Mouse (Mus musculus): ENCODE results near the gene Fam214b. TPM values are rescaled to one million over a fixed set of nuclear protein-coding genes. Genes with fewer than 3 reads are reported as not detected.
A peak's percentile ranks its signal among the peaks of the same experiment; 100 is the strongest.

Fam214b gene
- total RNA-seq, 2 experiments from 2014 or later, result 42.3 to 52.8 TPM

- no peak for ATAC-seq (replicated peaks; ENCODE audit: low FRiP score, poor library complexity, severe bottlenecking)
Measured at GRCm38 (mm10) chr4:43019176-43019575, 26.8 kb downstream of the Fam214b start.

GRCm38 (mm10) chr4:43018156-43018555 lies 27.9 kb downstream of the Fam214b start:
- ATAC-seq (replicated peaks; ENCODE audit: low FRiP score, poor library complexity, severe bottlenecking), result no peak

DNA sequence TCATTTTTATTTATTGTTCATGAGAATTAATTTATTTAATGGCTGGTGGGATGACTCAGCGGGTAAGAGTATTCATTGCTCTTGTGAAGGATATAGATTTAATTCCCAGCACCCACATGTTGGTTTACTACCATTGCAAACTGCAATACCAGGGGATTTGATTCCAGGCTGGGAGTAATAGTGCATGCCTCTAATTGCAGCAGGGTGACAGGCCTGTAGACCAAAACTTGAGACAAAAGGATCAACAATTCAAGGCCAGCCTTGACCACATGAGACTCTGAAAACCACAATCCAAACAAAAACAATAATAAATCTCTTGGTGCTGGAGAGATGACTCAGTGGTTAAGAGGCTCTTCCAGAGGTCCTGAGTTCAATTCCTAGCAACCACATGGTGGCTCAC lies 33.9 kb downstream of the Fam214b start:
- no peak for ATAC-seq (replicated peaks; ENCODE audit: low FRiP score, poor library complexity, severe bottlenecking)

- ATAC-seq (replicated peaks; ENCODE audit: low FRiP score, poor library complexity, severe bottlenecking), result peak; percentile 90
Measured at GRCm38 (mm10) chr4:43010161-43011038, 35.6 kb downstream of the Fam214b start, which contains the start of gene Fancg. Fancg (minus strand) TSS chr4:43010506.

GRCm38 (mm10) chr4:43005765-43006164 lies 40.3 kb downstream of the Fam214b start:
- ATAC-seq (replicated peaks; ENCODE audit: low FRiP score, poor library complexity, severe bottlenecking), result peak; percentile 70

GRCm38 (mm10) chr4:43004951-43005350 lies 41.1 kb downstream of the Fam214b start:
- no peak for ATAC-seq (replicated peaks; ENCODE audit: low FRiP score, poor library complexity, severe bottlenecking)

DNA sequence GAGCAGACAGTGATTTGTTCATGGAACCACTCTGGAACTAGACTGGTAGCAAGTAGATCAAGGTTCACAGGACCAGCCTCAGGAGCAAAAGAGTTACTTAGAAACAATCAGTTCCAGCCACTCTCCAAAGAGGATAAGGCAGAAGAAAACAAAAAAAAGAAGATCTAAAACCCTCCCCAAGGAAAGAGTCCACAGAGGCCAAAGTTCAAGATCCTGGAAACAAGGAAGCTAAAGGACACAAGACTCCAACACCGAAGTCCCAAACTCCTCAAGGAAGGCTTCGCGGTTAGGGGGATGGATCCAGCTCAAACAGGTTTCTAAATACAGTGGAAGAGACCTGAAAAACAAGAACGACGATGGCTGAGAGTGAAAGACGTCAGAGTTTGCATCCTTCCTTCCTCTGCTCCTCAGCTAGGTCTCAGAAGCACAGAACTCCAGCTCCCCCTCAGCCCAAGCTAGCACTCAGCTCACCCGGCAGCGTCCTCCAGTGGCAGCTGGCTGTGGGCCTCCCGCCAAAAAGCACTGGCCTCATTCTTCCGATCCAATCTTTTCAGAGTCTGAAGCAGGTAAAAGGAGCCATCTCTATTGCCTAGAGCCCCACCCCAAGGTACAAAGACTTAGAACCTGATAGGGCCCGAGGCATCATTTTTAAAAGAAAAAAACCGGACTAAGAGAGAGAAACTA lies 43.1 kb downstream of the Fam214b start:
- ATAC-seq (replicated peaks; ENCODE audit: low FRiP score, poor library complexity, severe bottlenecking), result no peak

GRCm38 (mm10) chr4:43001272-43001671 lies 44.7 kb downstream of the Fam214b start:
- ATAC-seq (replicated peaks; ENCODE audit: low FRiP score, poor library complexity, severe bottlenecking), result no peak

- ATAC-seq (replicated peaks; ENCODE audit: low FRiP score, poor library complexity, severe bottlenecking), result peak; percentile 93
Measured at GRCm38 (mm10) chr4:43000141-43000986, 45.7 kb downstream of the Fam214b start, which contains the start of gene Vcp. Vcp (minus strand) TSS chr4:43000507.

DNA sequence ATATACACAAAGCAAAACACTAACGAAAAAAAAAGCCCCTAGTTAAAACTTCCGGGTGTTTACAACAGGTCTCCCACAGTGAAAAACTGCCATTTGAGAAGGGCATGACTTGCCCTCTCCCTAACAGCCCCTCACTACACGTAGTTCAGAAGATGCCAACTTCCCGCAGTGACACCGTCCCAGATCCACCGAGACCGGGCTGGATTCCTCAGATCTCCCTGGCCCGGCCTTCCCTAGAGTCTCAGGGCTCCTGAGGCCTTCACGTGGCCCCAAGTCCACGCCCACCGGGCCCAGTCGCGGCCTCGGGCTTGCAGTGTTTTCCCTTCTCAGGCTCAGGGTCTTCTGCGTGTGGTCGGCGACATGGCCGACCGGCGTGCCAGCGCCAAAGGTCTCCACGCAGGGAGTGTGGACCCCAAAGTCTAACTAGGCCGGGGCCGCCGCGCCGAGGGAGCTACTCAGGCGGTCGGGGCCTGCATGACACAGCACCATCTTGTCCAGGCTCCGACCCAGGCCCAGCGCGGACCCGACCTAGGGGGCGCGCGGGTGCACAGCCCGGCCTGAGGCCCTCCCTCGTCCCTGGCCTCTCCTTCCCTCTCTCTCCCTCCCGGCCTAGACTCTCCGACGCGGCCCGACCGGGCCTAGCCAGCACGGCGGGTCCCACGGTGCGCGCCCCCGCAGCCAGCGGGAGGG lies 46.4 kb downstream of the Fam214b start:
- peak; percentile 64 for ATAC-seq (replicated peaks; ENCODE audit: low FRiP score, poor library complexity, severe bottlenecking)

DNA sequence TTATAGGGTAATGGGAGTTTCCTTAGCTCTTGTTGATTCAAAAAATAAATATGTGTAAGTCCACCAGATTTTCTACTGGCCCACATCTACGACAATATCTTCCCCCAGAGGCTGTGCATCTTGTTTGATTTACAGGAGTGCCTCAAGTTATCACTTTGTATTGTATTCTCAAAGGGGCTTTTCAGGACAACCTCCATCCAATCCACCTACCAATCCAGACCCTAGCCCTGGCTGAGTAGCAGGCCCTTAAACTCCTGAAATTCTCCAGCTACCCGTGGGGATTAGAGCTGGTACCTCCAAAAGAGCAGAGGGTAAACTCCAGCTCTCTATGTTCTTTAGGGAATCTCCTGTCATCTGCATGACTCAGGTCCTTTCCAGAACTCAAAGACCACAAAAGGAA lies 48.0 kb downstream of the Fam214b start:
- ATAC-seq (replicated peaks; ENCODE audit: low FRiP score, poor library complexity, severe bottlenecking), result no peak

DNA sequence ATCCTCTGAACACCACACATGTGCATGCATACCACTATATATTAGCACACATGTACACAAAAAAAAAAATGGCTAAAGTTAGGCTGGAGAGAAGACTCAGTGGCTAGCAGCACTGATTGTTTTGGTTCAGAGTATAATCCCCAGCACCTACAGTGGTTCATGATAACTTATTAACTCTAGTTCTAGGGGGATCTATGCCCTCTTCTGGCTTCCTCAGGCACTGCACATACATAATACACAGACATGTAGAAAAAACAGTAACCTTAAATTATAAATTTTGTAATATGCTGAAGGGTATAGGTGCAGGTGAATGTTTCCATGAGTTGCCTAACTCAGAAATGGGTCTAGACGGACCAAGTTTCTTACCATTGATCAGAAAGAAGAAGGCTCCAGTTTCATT lies 57.7 kb downstream of the Fam214b start:
- ATAC-seq (replicated peaks; ENCODE audit: low FRiP score, poor library complexity, severe bottlenecking), result no peak

Other genes with a start within 250 kb of the Fam214b start
- 0.36 and 0.84 TPM in 2 replicates for gene Fam205a1, start 192.3 kb downstream of the Fam214b start, total RNA-seq (2015; ENCODE audit: low replicate concordance)
- gene Fam205a1, start 192.3 kb downstream of the Fam214b start, total RNA-seq (2017; ENCODE audit: low replicate concordance), result not detected in 2 replicates
- not detected in 2 replicates for gene Gm12394, start 189.4 kb downstream of the Fam214b start, total RNA-seq (2015; ENCODE audit: low replicate concordance)
- gene Gm12394, start 189.4 kb downstream of the Fam214b start, total RNA-seq (2017; ENCODE audit: low replicate concordance), result not detected in 2 replicates
- gene Fam205c, start 172.0 kb downstream of the Fam214b start, total RNA-seq (2015; ENCODE audit: low replicate concordance), result not detected in 2 replicates
- not detected in 2 replicates for gene Fam205c, start 172.0 kb downstream of the Fam214b start, total RNA-seq (2017; ENCODE audit: low replicate concordance)
- gene Phf24, start 129.6 kb downstream of the Fam214b start, total RNA-seq (2015; ENCODE audit: low replicate concordance), result not detected in 2 replicates
- under 0.01 TPM in 1 of 2 replicates, not detected in the other for gene Phf24, start 129.6 kb downstream of the Fam214b start, total RNA-seq (2017; ENCODE audit: low replicate concordance)
- gene Dnajb5, start 96.4 kb downstream of the Fam214b start, total RNA-seq (2015; ENCODE audit: low replicate concordance), result 2.1 TPM in 1 of 2 replicates, not detected in the other
- 0.51 and 2.0 TPM in 2 replicates for gene Dnajb5, start 96.4 kb downstream of the Fam214b start, total RNA-seq (2017; ENCODE audit: low replicate concordance)
- not detected in 2 replicates for gene 1700022I11Rik, start 76.6 kb downstream of the Fam214b start, total RNA-seq (2015; ENCODE audit: low replicate concordance)
- gene 1700022I11Rik, start 76.6 kb downstream of the Fam214b start, total RNA-seq (2017; ENCODE audit: low replicate concordance), result not detected in 2 replicates
- 68.3 and 73.9 TPM in 2 replicates for gene Vcp, start 45.7 kb downstream of the Fam214b start, total RNA-seq (2015; ENCODE audit: low replicate concordance)
- 120 and 189 TPM in 2 replicates for gene Vcp, start 45.7 kb downstream of the Fam214b start, total RNA-seq (2017; ENCODE audit: low replicate concordance)
- 12.6 and 20.2 TPM in 2 replicates for gene Fancg, start 35.7 kb downstream of the Fam214b start, total RNA-seq (2015; ENCODE audit: low replicate concordance)
- 33.4 and 59.7 TPM in 2 replicates for gene Fancg, start 35.7 kb downstream of the Fam214b start, total RNA-seq (2017; ENCODE audit: low replicate concordance)
- 21.8 and 49.7 TPM in 2 replicates for gene Pigo, start 20.4 kb downstream of the Fam214b start, total RNA-seq (2015; ENCODE audit: low replicate concordance)
- gene Pigo, start 20.4 kb downstream of the Fam214b start, total RNA-seq (2017; ENCODE audit: low replicate concordance), result 12.5 and 27.2 TPM in 2 replicates
- 81.3 and 85.8 TPM in 2 replicates for gene Stoml2, start 14.5 kb downstream of the Fam214b start, total RNA-seq (2015; ENCODE audit: low replicate concordance)
- 34.6 and 43.5 TPM in 2 replicates for gene Stoml2, start 14.5 kb downstream of the Fam214b start, total RNA-seq (2017; ENCODE audit: low replicate concordance)
- 3.8 TPM in 1 of 2 replicates, not detected in the other for gene Unc13b, start 12.7 kb upstream of the Fam214b start, total RNA-seq (2015; ENCODE audit: low replicate concordance)
- gene Unc13b, start 12.7 kb upstream of the Fam214b start, total RNA-seq (2017; ENCODE audit: low replicate concordance), result 0.64 TPM in 1 of 2 replicates, not detected in the other
- not detected in 2 replicates for gene Atp8b5, start 220.9 kb upstream of the Fam214b start, total RNA-seq (2015; ENCODE audit: low replicate concordance)
- gene Atp8b5, start 220.9 kb upstream of the Fam214b start, total RNA-seq (2017; ENCODE audit: low replicate concordance), result not detected in 2 replicates